Mouse (Mus musculus): ENCODE measurements around the gene Zfp202.
A peak's percentile ranks its signal among the peaks of the same experiment; 100 is the strongest.
"Not testable (repeated sequence)": the region's sequence is repeated elsewhere in the genome, so short reads cannot be mapped to it uniquely, and the experiment has no call there.

Gene Zfp202

GRCm38 (mm10) chr9:40192098-40193038, at the start of gene Zfp202:
Gene Zfp202, plus strand, starts transcription at chr9:40192316.
- peak; percentile 90 for DNase-seq (ENCODE audit: low read depth, low spot score)

GRCm38 (mm10) chr9:40155118-40155644, 36.9 kb upstream of the Zfp202 start:
- no peak for DNase-seq (ENCODE audit: low read depth, low spot score)

GRCm38 (mm10) chr9:40166446-40166845, 25.7 kb upstream of the Zfp202 start:
- DNase-seq (ENCODE audit: low read depth, low spot score) = no peak

GRCm38 (mm10) chr9:40177017-40177416, 15.1 kb upstream of the Zfp202 start:
- no peak for DNase-seq (ENCODE audit: low read depth, low spot score)

- DNase-seq (ENCODE audit: low read depth, low spot score) = no peak
Observed at GRCm38 (mm10) chr9:40180620-40181019, 11.5 kb upstream of the Zfp202 start, which contains the start of gene Olfr986. Gene Olfr986, plus strand, starts transcription at chr9:40180920.

- not testable (repeated sequence) for DNase-seq (ENCODE audit: low read depth, low spot score)
Observed at GRCm38 (mm10) chr9:40185166-40185565, 7.0 kb upstream of the Zfp202 start.

GRCm38 (mm10) chr9:40191086-40191876, 835 bp upstream of the Zfp202 start:
- DNase-seq (ENCODE audit: low read depth, low spot score) = peak; percentile 28

- DNase-seq (ENCODE audit: low read depth, low spot score) = no peak
Observed at GRCm38 (mm10) chr9:40195981-40196380, 3.9 kb downstream of the Zfp202 start.

- DNase-seq (ENCODE audit: low read depth, low spot score) = peak; percentile 22
Observed at GRCm38 (mm10) chr9:40206546-40206950, 14.4 kb downstream of the Zfp202 start.

- DNase-seq (ENCODE audit: low read depth, low spot score) = no peak
Observed at GRCm38 (mm10) chr9:40210744-40211143, 18.6 kb downstream of the Zfp202 start.

GRCm38 (mm10) chr9:40214058-40214457, 21.9 kb downstream of the Zfp202 start:
- no peak for DNase-seq (ENCODE audit: low read depth, low spot score)

GRCm38 (mm10) chr9:40216651-40217050, 24.5 kb downstream of the Zfp202 start:
- peak; percentile 65 for DNase-seq (ENCODE audit: low read depth, low spot score)

GRCm38 (mm10) chr9:40224289-40224688, 32.2 kb downstream of the Zfp202 start:
- DNase-seq (ENCODE audit: low read depth, low spot score) = peak; percentile 59

GRCm38 (mm10) chr9:40227874-40228789, 36.0 kb downstream of the Zfp202 start:
- DNase-seq (ENCODE audit: low read depth, low spot score) = peak; percentile 80

- no peak for DNase-seq (ENCODE audit: low read depth, low spot score)
Observed at GRCm38 (mm10) chr9:40228804-40229331, 36.8 kb downstream of the Zfp202 start.

GRCm38 (mm10) chr9:40229479-40229878, 37.4 kb downstream of the Zfp202 start:
- DNase-seq (ENCODE audit: low read depth, low spot score) = no peak

- no peak for DNase-seq (ENCODE audit: low read depth, low spot score)
Observed at GRCm38 (mm10) chr9:40231019-40231418, 38.9 kb downstream of the Zfp202 start.

- no peak for DNase-seq (ENCODE audit: low read depth, low spot score)
Observed at GRCm38 (mm10) chr9:40234233-40235072, 42.3 kb downstream of the Zfp202 start.

GRCm38 (mm10) chr9:40235220-40235619, 43.1 kb downstream of the Zfp202 start:
- no peak for DNase-seq (ENCODE audit: low read depth, low spot score)

- peak; percentile 88 for DNase-seq (ENCODE audit: low read depth, low spot score)
Observed at GRCm38 (mm10) chr9:40239749-40240148, 47.6 kb downstream of the Zfp202 start.
